Mouse (Mus musculus): ENCODE data around the gene Gcsam. TPM values are rescaled to one million over a fixed set of nuclear protein-coding genes. Genes with fewer than 3 reads are reported as not detected.
A peak's percentile ranks its signal among the peaks of the same experiment; 100 is the strongest.

The Gcsam gene
- polyA plus RNA-seq, 1 experiment from 2014 or later, result not detected

DNA sequence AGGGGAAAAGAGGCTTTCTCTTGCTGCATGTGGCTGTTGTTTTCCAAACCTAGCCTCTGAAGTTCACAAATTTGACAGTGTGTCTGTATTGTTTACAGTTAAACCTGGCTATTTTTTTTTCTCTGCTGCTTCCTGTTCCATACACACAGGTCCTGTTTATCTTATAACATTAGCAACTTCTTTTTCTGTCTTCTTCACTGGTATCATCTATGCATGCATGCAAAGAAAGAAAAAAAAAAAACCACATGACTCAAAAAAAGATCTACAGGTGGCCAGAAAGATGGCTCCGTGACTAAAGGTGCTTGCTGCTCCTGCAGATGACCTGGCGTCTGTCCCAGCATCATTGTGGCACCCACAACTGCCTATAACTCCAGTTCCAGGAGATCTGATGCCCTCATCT, 15.2 kb downstream of the Gcsam start:
- Histone ChIP-seq H3K27me3 (ENCODE audit: low read depth, poor library complexity, severe bottlenecking) (no peaks in the 10 kb centered on the region), H3K4me1 (no peaks in the 10 kb centered on the region), H3K27ac (no peak overlapping the region), H3K36me3 (no peaks in the 10 kb centered on the region), H3K4me3 (no peak overlapping the region), H3K9me3 (replicated peaks) (no peaks in the 10 kb centered on the region)
- no peak for DNase-seq (ENCODE audit: low spot score)
- 89% methylated on average over 2 of the region's 2 CpGs for WGBS

DNA sequence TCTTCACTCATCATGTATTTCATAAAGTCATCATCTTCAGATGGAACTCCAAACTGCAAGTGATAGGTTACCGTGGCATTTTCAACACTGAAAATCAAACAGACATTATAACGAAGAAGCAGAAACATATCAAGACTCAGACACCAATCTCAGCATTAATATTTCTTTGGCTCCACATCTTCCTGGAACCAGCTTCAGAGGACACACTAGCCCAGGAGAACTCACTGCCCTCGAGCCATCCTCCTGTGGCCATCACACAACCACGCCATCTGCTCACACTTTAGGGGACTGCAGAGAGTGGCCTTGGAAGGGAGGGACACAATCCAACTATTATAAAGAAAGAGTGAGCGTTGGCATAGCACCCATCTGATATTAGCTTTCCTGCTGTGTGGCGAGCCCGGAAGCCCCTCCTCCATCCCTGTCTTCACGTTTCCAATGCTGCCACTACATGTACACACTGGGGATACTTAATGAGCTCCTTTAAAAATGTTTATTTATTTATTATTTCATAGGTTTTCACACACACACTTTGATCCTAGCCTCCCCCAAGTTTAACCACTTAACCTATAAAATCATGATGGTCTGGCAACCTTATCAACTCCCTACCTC, 19.4 kb downstream of the Gcsam start:
- no peak for DNase-seq (ENCODE audit: low spot score)
- Histone ChIP-seq H3K36me3 (no peaks in the 10 kb centered on the region), H3K27me3 (ENCODE audit: low read depth, poor library complexity, severe bottlenecking) (no peaks in the 10 kb centered on the region), H3K4me1 (no peaks in the 10 kb centered on the region), H3K27ac (no peak overlapping the region), H3K9me3 (replicated peaks) (no peaks in the 10 kb centered on the region), H3K4me3 (no peak overlapping the region)
- WGBS, result 82% methylated on average over 8 of the region's 8 CpGs

DNA sequence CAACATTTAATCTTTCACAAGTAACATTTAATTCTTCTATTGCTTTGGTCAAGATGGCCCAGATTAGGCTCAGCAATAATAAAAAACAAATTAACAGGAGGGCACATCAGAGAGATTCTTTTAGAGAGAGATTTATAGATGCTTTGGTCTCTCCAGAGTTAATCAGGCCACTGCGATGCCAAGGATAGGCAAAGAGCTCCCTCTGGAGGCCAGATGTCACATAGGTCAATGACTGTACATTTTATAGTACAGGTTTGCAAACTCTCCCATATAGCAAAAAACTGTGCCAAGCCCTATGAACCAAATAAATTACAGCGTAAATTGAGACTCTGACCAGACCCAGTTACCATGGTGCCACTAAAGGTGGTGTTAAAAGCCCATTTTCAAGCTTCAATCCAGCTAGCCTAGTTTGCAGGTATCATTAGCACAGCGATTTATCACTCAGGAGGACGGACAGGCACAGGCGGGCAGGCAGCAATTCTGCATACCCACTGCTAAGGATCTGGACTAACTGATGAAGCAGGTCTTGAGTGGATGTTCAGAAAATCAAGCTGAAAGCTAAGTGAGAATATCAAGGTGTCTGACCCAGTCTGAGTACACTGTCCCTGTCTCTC, 20.3 kb downstream of the Gcsam start:
- Histone ChIP-seq H3K4me1 (no peaks in the 10 kb centered on the region), H3K27me3 (ENCODE audit: low read depth, poor library complexity, severe bottlenecking) (no peaks in the 10 kb centered on the region), H3K27ac (no peak overlapping the region), H3K9me3 (replicated peaks) (no peaks in the 10 kb centered on the region), H3K36me3 (no peaks in the 10 kb centered on the region), H3K4me3 (no peak overlapping the region)
- DNase-seq (ENCODE audit: low spot score), result peak; percentile 66
- 52% methylated on average over 5 of the region's 5 CpGs for WGBS

DNA sequence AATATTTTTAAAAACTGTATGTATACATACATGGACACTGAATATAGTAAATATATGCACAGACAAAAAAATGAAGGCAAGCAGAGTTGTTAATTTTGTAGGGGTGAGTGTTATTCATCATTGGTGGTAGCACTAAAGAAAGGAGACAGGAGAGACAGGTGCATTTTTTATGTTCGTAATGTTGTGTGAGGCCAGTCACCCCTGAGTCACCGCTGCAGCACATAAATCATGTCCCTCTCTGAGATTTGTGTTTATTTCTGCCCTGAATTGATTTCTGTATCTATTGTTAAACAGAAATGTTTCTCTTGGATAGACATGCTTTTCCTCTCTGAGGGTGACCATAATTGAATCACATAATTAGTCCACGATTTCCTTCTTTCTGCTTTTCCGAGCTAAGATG, 22.2 kb downstream of the Gcsam start:
- DNase-seq (ENCODE audit: low spot score), result no peak
- WGBS, result 82% methylated on average over 4 of the region's 4 CpGs
- no peaks in the 10 kb centered on the region for H3K4me1 ChIP-seq
- no peaks in the 10 kb centered on the region for H3K9me3 ChIP-seq (replicated peaks)
- H3K4me3 ChIP-seq, result no peak overlapping the region
- no peaks in the 10 kb centered on the region for H3K36me3 ChIP-seq
- no peaks in the 10 kb centered on the region for H3K27me3 ChIP-seq (ENCODE audit: low read depth, poor library complexity, severe bottlenecking)
- no peak overlapping the region for H3K27ac ChIP-seq

DNA sequence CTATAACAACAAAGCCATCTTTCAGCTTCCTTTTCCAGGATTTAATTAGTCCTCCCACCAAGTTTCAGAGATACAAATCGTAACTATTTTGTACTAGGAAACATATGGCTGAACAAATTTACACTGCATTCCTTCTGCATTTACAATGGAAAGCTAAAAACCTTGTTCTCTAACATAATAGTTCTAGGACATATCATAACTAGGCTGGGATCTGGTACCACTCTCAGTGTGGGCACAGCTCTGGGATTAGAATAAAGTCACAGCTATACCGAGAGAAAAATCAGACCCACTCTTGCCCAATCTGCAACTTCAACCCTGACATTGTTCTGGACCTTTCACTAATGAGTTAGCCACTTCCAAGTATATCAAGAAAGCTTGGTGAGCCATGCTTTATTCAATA, 25.6 kb downstream of the Gcsam start:
- Histone ChIP-seq H3K27me3 (ENCODE audit: low read depth, poor library complexity, severe bottlenecking) (no peaks in the 10 kb centered on the region), H3K9me3 (replicated peaks) (no peaks in the 10 kb centered on the region), H3K27ac (no peak overlapping the region), H3K4me3 (no peak overlapping the region), H3K4me1 (no peaks in the 10 kb centered on the region), H3K36me3 (no peaks in the 10 kb centered on the region)
- DNase-seq (ENCODE audit: low spot score), result no peak
- 87% methylated on average over 2 of the region's 2 CpGs for WGBS

DNA sequence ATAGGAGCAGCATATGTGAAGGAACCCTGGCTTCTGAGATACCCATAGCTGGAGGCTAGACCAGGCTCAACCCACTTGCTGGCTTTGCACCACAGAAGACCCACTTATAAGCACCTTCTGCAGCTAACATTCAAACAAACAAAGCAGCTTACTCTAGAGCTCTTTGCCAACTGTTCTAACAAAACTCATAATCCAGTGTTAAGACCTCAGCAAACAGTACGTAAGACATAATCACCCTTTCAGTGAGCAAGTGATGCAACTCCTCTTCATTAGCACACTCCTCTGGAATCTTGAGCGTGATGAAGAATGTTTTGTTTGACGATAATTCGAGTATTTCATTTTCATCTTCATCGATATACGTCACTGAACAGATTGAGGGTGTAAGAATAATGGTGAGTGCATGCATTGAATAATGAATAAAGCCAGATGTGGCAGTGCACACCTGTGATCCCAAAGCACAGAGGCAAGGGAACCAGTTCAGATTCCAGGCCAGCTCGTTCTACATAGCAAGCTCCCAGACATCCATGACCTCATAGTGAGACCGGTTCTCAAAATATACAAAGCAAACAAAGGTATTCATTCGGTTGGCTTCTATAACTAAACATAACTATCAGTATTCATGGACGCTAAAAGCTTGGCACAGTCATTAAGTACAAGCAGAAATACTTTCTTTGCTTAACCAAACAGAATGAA, 30.0 kb downstream of the Gcsam start:
- WGBS, result 90% methylated on average over 10 of the region's 10 CpGs

DNA sequence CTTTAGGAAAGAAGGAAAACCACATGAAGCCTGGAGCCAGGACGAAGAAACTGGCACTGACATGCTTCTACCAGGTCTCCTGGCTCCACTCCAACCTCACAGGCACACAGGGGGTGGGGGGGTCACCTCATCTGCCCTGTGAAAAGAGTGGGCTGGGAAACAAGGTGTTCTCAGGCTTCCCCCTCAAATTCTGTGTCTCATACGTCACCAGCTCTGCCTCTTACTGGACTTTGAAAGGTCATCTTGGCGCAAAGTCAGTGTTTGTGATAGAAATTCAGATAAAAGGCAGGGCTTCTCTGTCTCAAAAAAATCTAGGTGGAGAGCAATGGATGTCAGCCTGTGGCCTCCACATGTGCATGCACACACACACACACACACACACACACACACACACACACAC, 31.1 kb downstream of the Gcsam start:
- Histone ChIP-seq H3K36me3 (no peaks in the 10 kb centered on the region), H3K4me1 (no peaks in the 10 kb centered on the region), H3K4me3 (no peak overlapping the region), H3K27ac (no peak overlapping the region), H3K9me3 (replicated peaks) (no peaks in the 10 kb centered on the region), H3K27me3 (ENCODE audit: low read depth, poor library complexity, severe bottlenecking) (no peaks in the 10 kb centered on the region)
- 79% methylated on average over 3 of the region's 3 CpGs for WGBS
- no peak for DNase-seq (ENCODE audit: low spot score)

More for the DNA sequence above, 30.0 kb downstream of the Gcsam start:
- Histone ChIP-seq H3K9me3 (replicated peaks) (no peaks in the 10 kb centered on the region), H3K4me3 (no peak overlapping the region), H3K27me3 (ENCODE audit: low read depth, poor library complexity, severe bottlenecking) (no peaks in the 10 kb centered on the region), H3K27ac (no peak overlapping the region), H3K4me1 (no peaks in the 10 kb centered on the region), H3K36me3 (no peaks in the 10 kb centered on the region)
- DNase-seq (ENCODE audit: low spot score), result no peak

DNA sequence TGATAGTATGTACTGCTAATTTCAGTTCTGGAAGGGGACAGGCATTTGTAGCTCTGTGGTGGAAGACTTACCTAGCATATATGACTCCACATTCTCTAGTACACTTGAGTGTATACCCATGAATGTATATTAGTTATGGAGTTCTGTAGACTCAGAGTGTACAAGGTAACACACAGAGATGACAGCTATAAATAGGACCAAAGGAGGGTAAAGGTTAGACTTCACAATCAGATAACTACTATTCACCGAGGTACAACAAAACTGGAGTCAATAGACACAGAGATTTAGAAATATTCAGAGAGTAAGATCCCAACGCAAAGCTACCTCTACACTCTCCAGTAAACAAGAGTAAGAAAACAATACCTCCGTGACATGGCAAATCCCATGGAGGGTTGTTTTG, 33.8 kb downstream of the Gcsam start:
- DNase-seq (ENCODE audit: low spot score), result no peak
- Histone ChIP-seq H3K9me3 (replicated peaks) (no peaks in the 10 kb centered on the region), H3K36me3 (no peaks in the 10 kb centered on the region), H3K4me3 (no peak overlapping the region), H3K27me3 (ENCODE audit: low read depth, poor library complexity, severe bottlenecking) (no peaks in the 10 kb centered on the region), H3K4me1 (no peaks in the 10 kb centered on the region), H3K27ac (no peak overlapping the region)
- 99% methylated on average over 3 of the region's 3 CpGs for WGBS

DNA sequence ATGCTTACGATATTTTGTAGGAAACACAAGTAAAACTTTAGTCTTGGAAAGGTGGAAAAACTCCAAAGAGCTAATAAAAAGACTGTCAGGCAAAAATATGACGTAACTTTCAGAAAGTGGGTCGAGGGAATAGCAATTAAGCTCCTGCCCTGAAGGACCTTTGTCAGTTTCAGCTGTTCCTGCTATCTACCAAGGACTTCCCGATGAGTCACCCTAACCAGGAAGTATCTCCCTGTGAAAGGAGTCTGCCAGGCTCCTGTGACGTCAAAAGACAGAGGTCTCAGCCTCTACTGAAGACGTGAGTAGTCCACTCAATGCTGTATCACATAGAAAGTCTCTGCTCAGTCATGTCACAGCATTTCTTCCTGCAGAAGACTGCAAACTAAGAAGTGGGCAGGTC, 34.2 kb downstream of the Gcsam start:
- no peak overlapping the region for H3K4me3 ChIP-seq
- no peak for DNase-seq (ENCODE audit: low spot score)
- H3K27ac ChIP-seq, result no peak overlapping the region
- no peaks in the 10 kb centered on the region for H3K36me3 ChIP-seq
- 77% methylated on average over 6 of the region's 6 CpGs for WGBS
- no peaks in the 10 kb centered on the region for H3K4me1 ChIP-seq
- no peaks in the 10 kb centered on the region for H3K9me3 ChIP-seq (replicated peaks)
- H3K27me3 ChIP-seq (ENCODE audit: low read depth, poor library complexity, severe bottlenecking), result no peaks in the 10 kb centered on the region

DNA sequence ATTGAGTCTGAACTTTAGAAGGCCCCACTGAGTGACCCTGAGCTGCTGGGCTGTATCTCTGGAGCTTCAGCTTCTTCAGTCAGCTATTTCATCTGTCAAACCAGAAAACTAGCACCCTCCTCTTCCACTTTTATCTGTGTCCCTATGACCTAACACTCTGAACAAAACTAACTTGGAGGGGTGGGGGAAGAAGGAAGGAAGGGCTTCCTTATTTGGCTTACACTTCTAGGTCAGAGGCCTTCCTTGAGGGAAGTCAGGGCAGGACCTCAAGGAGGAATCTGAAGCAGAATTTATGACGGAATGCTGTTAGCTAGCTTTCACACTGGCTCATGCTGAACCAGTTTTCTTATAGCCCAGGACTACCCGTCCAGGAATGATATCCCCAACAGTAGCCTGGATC, 41.3 kb downstream of the Gcsam start:
- WGBS, result 57% methylated on average over 2 of the region's 2 CpGs
- H3K4me1 ChIP-seq, result peaks cover 10% of the 10 kb centered on the region
- no peak overlapping the region for H3K27ac ChIP-seq
- peaks cover 31% of the 10 kb centered on the region for H3K27me3 ChIP-seq (ENCODE audit: low read depth, poor library complexity, severe bottlenecking)
- H3K36me3 ChIP-seq, result no peaks in the 10 kb centered on the region
- H3K9me3 ChIP-seq (replicated peaks), result no peaks in the 10 kb centered on the region
- no peak overlapping the region for H3K4me3 ChIP-seq
- no peak for DNase-seq (ENCODE audit: low spot score)

DNA sequence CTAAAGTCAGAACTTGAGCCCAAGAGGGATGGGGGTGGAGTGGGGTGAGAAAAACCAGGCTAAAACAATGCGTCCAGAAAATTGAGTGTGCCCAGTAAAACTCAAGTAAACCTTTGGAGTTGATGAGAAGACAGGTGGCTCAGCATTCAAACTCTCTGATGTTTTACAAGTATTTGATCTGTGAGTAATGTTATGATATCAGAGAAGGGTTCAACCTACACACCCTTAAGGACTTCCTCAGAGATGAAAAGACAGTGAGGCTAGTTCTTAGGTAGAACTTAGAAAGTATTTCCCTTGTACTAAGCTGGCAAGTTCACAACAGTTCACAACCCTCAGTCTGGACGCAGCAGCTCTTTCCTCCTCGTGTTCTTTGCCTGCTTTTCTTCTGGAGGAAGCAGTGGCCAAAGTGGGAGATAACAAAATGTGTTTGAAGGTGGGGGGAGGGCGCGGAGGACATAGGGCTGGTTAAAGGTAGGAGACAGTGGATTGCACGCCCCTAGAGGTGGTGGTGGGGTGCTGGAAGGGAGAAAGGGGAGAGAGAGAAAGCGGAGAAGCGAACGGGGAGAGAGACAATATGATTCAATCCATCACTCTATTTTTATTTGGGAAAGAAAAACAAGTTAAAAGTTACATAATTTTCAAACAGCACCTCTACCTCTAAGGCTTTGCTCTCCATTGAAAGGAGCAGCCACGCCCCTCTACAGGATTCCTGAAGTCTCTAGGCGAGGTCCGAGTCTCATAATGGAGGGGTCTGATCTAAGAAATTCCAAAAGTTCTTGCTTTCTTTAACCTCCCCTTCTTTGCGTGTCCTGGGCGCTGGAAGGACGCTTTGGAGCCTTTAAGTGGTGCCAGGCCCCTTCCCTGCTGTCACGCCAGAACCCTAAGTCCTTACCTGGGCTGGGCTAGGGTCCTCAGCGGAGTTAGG, 43.1 kb downstream of the Gcsam start:
- H3K4me3 ChIP-seq, result peak overlapping the region; percentile 49
- no peaks in the 10 kb centered on the region for H3K36me3 ChIP-seq
- WGBS, result 10% methylated on average over 17 of the region's 17 CpGs
- peaks cover 10% of the 10 kb centered on the region for H3K4me1 ChIP-seq
- no peak for DNase-seq (ENCODE audit: low spot score)
- no peak overlapping the region for H3K27ac ChIP-seq
- peaks cover 31% of the 10 kb centered on the region for H3K27me3 ChIP-seq (ENCODE audit: low read depth, poor library complexity, severe bottlenecking)
- H3K9me3 ChIP-seq (replicated peaks), result no peaks in the 10 kb centered on the region

DNA sequence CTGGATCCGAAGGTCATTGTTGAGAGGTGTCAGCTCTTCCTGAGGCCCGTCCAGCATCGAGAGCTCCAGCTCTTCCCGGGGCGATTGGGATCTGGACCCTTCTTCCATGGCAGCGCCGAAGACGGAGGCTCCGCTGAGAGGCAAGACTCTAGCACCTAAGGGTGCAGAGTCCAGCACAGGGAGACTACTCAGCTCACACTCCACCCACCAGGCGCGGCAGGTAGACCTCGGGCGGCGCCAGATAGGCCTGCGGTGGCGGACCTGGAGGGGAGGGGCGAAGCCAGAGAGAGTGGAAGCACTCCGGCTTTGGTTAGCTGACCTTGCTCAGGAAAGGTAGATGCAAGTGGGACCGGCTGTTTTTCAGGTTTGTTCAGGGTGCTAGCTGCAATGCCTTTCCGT, 43.8 kb downstream of the Gcsam start, which contains the start of gene BC016579:
Gene BC016579, minus strand, starts transcription at position 135 of the 399 bp plus-strand sequence.
- Histone ChIP-seq H3K4me1 (peaks cover 10% of the 10 kb centered on the region), H3K27ac (no peak within 1 kb of the TSS), H3K9me3 (replicated peaks) (no peaks in the 10 kb centered on the region), H3K36me3 (no peaks in the 10 kb centered on the region), H3K27me3 (ENCODE audit: low read depth, poor library complexity, severe bottlenecking) (peaks cover 31% of the 10 kb centered on the region), H3K4me3 (peak within 1 kb of the TSS; percentile 49)
- DNase-seq (ENCODE audit: low spot score), result peak; percentile 35
- WGBS, result 3% methylated on average over 20 of the region's 20 CpGs

Measured in limb, embryonic 10.5 days (tissue).